ENCODE assay signal across 18 mouse cellular contexts in the genomic region with DNA sequence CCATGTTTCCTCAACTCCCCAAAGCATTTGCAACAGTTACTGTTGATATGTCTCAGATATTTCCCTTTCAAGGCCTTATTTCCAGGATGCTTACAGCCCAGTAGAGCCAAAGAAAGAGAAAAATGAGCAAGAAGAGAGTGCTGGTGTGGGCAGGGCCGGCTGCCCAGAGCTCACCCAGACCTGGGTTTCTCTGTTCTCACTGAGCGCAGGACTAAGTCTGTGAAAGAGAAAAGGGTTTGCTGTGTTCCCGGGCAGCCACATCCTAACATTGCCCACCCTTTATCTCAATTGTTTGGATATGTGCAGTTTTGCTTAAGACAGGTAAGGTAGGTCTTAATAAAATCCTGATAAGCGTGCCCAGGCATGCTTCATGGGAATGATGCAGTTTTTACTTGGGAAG.
"Had no signal": no experiment of that assay in that cellular context is flagged by ENCODE, and none has a peak within 500 bp of the region (broad histone marks: within the 10 kb centered on the region; RNA-seq: fewer than 3 reads in every experiment).

No protein-coding gene starts in this region.

- H3K27ac ChIP-seq: liver, embryonic 14.5 days; midbrain, embryonic 12.5 days; neural tube, embryonic 13.5 days; neural tube, embryonic 15.5 days had no signal

- DNase-seq: lung, adult 18-20 months; lung, embryonic 14.5 days; lung, postnatal 10 days; lung, postnatal 4 days; midbrain, embryonic 14.5 days; retina, postnatal 1 day; right cerebral cortex, adult 18-20 months; right cerebral cortex, postnatal 25 days; right cerebral cortex, postnatal 4 days; spleen, adult 18-20 months; thymus, adult 18-20 months; thymus, postnatal 25 days; thymus, postnatal 4 days had no signal

- H3K36me3 ChIP-seq: midbrain, embryonic 12.5 days; neural tube, embryonic 13.5 days; neural tube, embryonic 15.5 days had no signal

- H3K4me3 ChIP-seq: midbrain, embryonic 12.5 days; myocyte; neural tube, embryonic 13.5 days; neural tube, embryonic 15.5 days had no signal

- H3K9me3 ChIP-seq: midbrain, embryonic 12.5 days; neural tube, embryonic 13.5 days; neural tube, embryonic 15.5 days had no signal

- H3K9ac ChIP-seq: liver, embryonic 14.5 days; lung, embryonic 14.5 days; midbrain, embryonic 12.5 days; neural tube, embryonic 13.5 days; neural tube, embryonic 15.5 days had no signal

- H3K27me3 ChIP-seq: neural tube, embryonic 15.5 days had no signal

- H3K4me2 ChIP-seq: lung, embryonic 14.5 days; midbrain, embryonic 12.5 days; neural tube, embryonic 13.5 days; neural tube, embryonic 15.5 days had no signal
